Mouse (Mus musculus): ENCODE data around the gene Neu1. TPM values are rescaled to one million over a fixed set of nuclear protein-coding genes. Genes with fewer than 3 reads are reported as not detected.
"Not testable (repeated sequence)": the region's sequence is repeated elsewhere in the genome, so short reads cannot be mapped to it uniquely, and the experiment has no call there.

Neu1 gene
- total and polyA plus RNA-seq, 3 experiments: 14.5 to 22.0 (median 14.5) TPM

GRCm38 (mm10) chr17:34960702-34961493 lies 29.8 kb downstream of the Neu1 start:
- peak overlapping the region; percentile 100 for H3K27ac ChIP-seq

DNA sequence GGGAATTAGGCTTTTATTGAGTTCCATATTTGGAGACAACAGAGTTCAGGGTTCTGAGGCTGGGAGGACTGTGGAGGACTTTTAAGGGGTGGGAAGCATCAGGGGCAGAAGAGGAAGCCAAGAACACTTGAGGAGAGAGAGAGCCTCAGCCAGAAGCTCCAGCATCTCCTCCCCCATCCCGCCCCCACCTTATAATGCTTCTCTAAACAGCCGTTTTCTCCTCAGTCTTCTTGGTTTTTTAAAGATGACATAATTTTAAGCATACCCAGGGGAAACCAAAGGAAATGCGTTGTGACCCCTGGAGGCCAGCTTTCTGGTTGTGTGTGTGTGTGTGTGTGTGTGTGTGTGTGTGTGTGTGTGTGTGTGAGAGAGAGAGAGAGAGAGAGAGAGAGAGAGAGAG lies 31.1 kb downstream of the Neu1 start:
- intact Hi-C loops (cut with DNase I): no loop called here

More at GRCm38 (mm10) chr17:34960702-34961493, 29.8 kb downstream of the Neu1 start:
- no peak overlapping the region for H3K9ac ChIP-seq (ENCODE audit: low read depth, low read length)
- no peak overlapping the region for H3K4me3 ChIP-seq
- TF ChIP-seq CTCF (IDR thresholded peaks at IDR 0.05) (no peak), POLR2A (IDR thresholded peaks at IDR 0.05; ENCODE audit: insufficient read depth, low read depth, low read length) (no peak), EP300 (IDR thresholded peaks at IDR 0.05; ENCODE audit: insufficient read depth, low read depth, low read length) (no peak)
- no peaks in the 10 kb centered on the region; the same call in 1 of the 2 replicates for H3K36me3 ChIP-seq (ENCODE audit: control insufficient read depth, insufficient read depth, low read length)
- no peak for DNase-seq
- H3K4me1 ChIP-seq (ENCODE audit: control insufficient read depth, insufficient read depth, low read length): peaks cover 5% of the 10 kb centered on the region
- H3K27me3 ChIP-seq (ENCODE audit: control insufficient read depth, insufficient read depth, low read length): no peaks in the 10 kb centered on the region
- H3K79me2 ChIP-seq (replicated peaks; ENCODE audit: control insufficient read depth, insufficient read depth, low read length): no peaks in the 10 kb centered on the region
- intact Hi-C loops (cut with DNase I): no loop called here

DNA sequence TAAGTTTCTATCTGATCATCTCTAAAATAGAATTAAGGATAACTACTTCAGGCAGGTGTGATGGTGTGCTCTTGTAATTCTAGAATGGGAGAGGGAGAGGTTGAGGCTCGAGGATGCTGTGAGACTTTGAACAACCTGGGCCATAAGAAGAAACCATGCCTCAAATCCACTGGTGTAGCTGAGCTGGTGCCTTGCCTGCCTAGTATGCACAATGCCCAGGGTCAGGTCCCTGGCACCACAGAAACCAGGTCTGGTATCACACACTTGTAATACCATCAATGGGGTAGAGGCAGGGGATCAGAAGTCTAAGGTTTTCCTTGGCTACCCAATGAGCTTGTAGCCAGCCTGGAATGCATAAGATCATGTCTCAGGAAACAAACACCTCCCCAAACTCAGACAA lies 31.8 kb downstream of the Neu1 start:
- no peak overlapping the region for H3K4me3 ChIP-seq
- no peaks in the 10 kb centered on the region for H3K27me3 ChIP-seq (ENCODE audit: control insufficient read depth, insufficient read depth, low read length)
- no peaks in the 10 kb centered on the region; the same call in 1 of the 2 replicates for H3K36me3 ChIP-seq (ENCODE audit: control insufficient read depth, insufficient read depth, low read length)
- intact Hi-C loops (cut with DNase I): no loop called here
- TF ChIP-seq EP300 (IDR thresholded peaks at IDR 0.05; ENCODE audit: insufficient read depth, low read depth, low read length) (no peak), POLR2A (IDR thresholded peaks at IDR 0.05; ENCODE audit: insufficient read depth, low read depth, low read length) (no peak), CTCF (IDR thresholded peaks at IDR 0.05) (no peak)
- DNase-seq: no peak
- H3K27ac ChIP-seq: no peak overlapping the region; the same call in 1 of the 2 replicates
- H3K9ac ChIP-seq (ENCODE audit: low read depth, low read length): no peak overlapping the region
- H3K79me2 ChIP-seq (replicated peaks; ENCODE audit: control insufficient read depth, insufficient read depth, low read length): no peaks in the 10 kb centered on the region
- 75% methylated on average over 1 of the region's 1 CpGs for WGBS
- H3K4me1 ChIP-seq (ENCODE audit: control insufficient read depth, insufficient read depth, low read length): peaks cover 5% of the 10 kb centered on the region

More for the DNA sequence above, 31.1 kb downstream of the Neu1 start:
- peak overlapping the region; percentile 45 for H3K27ac ChIP-seq
- H3K4me3 ChIP-seq: no peak overlapping the region
- DNase-seq: peak in 1 of 2 experiments; percentile 25
- no peaks in the 10 kb centered on the region for H3K79me2 ChIP-seq (replicated peaks; ENCODE audit: control insufficient read depth, insufficient read depth, low read length)
- no peaks in the 10 kb centered on the region for H3K27me3 ChIP-seq (ENCODE audit: control insufficient read depth, insufficient read depth, low read length)
- no peaks in the 10 kb centered on the region; the same call in 1 of the 2 replicates for H3K36me3 ChIP-seq (ENCODE audit: control insufficient read depth, insufficient read depth, low read length)
- 13% methylated on average over 3 of the region's 3 CpGs for WGBS
- H3K4me1 ChIP-seq (ENCODE audit: control insufficient read depth, insufficient read depth, low read length): peaks cover 5% of the 10 kb centered on the region
- TF ChIP-seq CTCF (IDR thresholded peaks at IDR 0.05): no peak
- TF ChIP-seq EP300 (IDR thresholded peaks at IDR 0.05; ENCODE audit: insufficient read depth, low read depth, low read length): no peak
- TF ChIP-seq POLR2A (IDR thresholded peaks at IDR 0.05; ENCODE audit: insufficient read depth, low read depth, low read length): no peak
- no peak overlapping the region for H3K9ac ChIP-seq (ENCODE audit: low read depth, low read length)

- H3K4me3 ChIP-seq: no peak overlapping the region
- no peaks in the 10 kb centered on the region for H3K27me3 ChIP-seq (ENCODE audit: control insufficient read depth, insufficient read depth, low read length)
- H3K79me2 ChIP-seq (replicated peaks; ENCODE audit: control insufficient read depth, insufficient read depth, low read length): no peaks in the 10 kb centered on the region
- H3K36me3 ChIP-seq (ENCODE audit: control insufficient read depth, insufficient read depth, low read length): no peaks in the 10 kb centered on the region; the same call in 1 of the 2 replicates
- peaks cover 5% of the 10 kb centered on the region for H3K4me1 ChIP-seq (ENCODE audit: control insufficient read depth, insufficient read depth, low read length)
- no peak overlapping the region; the same call in 1 of the 2 replicates for H3K27ac ChIP-seq
- H3K9ac ChIP-seq (ENCODE audit: low read depth, low read length): no peak overlapping the region
- DNase-seq: no peak
- WGBS: 57% methylated on average over 1 of the region's 1 CpGs
- TF ChIP-seq CTCF (IDR thresholded peaks at IDR 0.05) (no peak), EP300 (IDR thresholded peaks at IDR 0.05; ENCODE audit: insufficient read depth, low read depth, low read length) (no peak), POLR2A (IDR thresholded peaks at IDR 0.05; ENCODE audit: insufficient read depth, low read depth, low read length) (no peak)
- intact Hi-C loops (cut with DNase I): no loop called here
Measured at GRCm38 (mm10) chr17:34964640-34965049, 33.6 kb downstream of the Neu1 start.

GRCm38 (mm10) chr17:34965627-34966026 lies 34.6 kb downstream of the Neu1 start:
- intact Hi-C loops (cut with DNase I): no loop called here
- peak overlapping the region; percentile 54 for H3K27ac ChIP-seq
- H3K27me3 ChIP-seq (ENCODE audit: control insufficient read depth, insufficient read depth, low read length): no peaks in the 10 kb centered on the region
- H3K36me3 ChIP-seq (ENCODE audit: control insufficient read depth, insufficient read depth, low read length): no peaks in the 10 kb centered on the region
- H3K4me1 ChIP-seq (ENCODE audit: control insufficient read depth, insufficient read depth, low read length): peaks cover 4% of the 10 kb centered on the region
- no peak for DNase-seq
- H3K79me2 ChIP-seq (replicated peaks; ENCODE audit: control insufficient read depth, insufficient read depth, low read length): no peaks in the 10 kb centered on the region
- H3K4me3 ChIP-seq: no peak overlapping the region
- no peak overlapping the region for H3K9ac ChIP-seq (ENCODE audit: low read depth, low read length)
- TF ChIP-seq EP300 (IDR thresholded peaks at IDR 0.05; ENCODE audit: insufficient read depth, low read depth, low read length) (no peak), CTCF (IDR thresholded peaks at IDR 0.05) (no peak), POLR2A (IDR thresholded peaks at IDR 0.05; ENCODE audit: insufficient read depth, low read depth, low read length) (no peak)
- WGBS: 41% methylated on average over 5 of the region's 5 CpGs

DNA sequence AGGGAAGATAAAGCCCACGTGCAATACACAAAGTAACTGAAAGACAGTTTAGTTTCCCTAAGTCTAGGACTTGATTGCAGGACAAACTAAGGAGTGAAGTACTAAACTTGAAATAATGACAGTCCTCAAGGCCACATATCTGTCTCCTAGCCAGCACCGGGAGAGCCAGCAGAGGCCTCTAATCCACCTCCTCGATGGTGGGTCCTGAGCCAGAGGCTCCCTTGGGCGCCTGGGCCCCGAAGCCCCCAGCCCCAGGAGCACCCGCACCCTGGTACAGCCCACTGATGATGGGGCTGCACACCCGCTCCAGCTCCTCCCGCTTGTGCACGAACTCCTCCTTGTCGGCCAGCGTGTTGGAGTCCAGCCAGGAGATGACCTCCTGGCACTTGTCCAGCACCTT lies 38.8 kb downstream of the Neu1 start, which contains the start of gene Gm20481:
Gene Gm20481, plus strand, starts transcription at position 91 of the 400 bp plus-strand sequence.
- not testable (repeated sequence) for DNase-seq; H3K27me3 ChIP-seq (ENCODE audit: control insufficient read depth, insufficient read depth, low read length); H3K27ac ChIP-seq; H3K36me3 ChIP-seq (ENCODE audit: control insufficient read depth, insufficient read depth, low read length); H3K79me2 ChIP-seq (replicated peaks; ENCODE audit: control insufficient read depth, insufficient read depth, low read length); H3K4me1 ChIP-seq (ENCODE audit: control insufficient read depth, insufficient read depth, low read length); H3K4me3 ChIP-seq; H3K9ac ChIP-seq (ENCODE audit: low read depth, low read length)
- intact Hi-C loops (cut with DNase I): loop anchor here (10.0 kb wide), 1 partner anchor 1305 kb away; the partner anchor contains the start of gene Trim39
- WGBS: 50% methylated on average over 8 of the region's 11 CpGs

DNA sequence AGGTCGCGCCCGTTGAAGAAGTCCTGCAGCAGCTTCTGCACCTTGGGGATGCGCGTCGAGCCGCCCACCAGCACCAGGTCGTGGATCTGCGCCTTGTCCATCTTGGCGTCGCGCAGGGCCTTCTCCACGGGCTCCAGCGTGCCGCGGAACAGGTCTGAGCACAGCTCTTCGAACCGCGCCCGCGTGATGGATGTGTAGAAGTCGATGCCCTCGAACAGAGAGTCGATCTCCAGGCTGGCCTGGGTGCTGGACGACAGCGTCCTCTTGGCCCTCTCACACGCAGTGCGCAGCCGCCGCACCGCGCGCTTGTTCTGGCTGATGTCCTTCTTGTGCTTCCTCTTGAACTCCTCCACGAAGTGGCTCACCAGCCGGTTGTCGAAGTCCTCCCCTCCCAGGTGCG lies 39.8 kb downstream of the Neu1 start:
- H3K4me1 ChIP-seq (ENCODE audit: control insufficient read depth, insufficient read depth, low read length); H3K4me3 ChIP-seq; H3K79me2 ChIP-seq (replicated peaks; ENCODE audit: control insufficient read depth, insufficient read depth, low read length); H3K36me3 ChIP-seq (ENCODE audit: control insufficient read depth, insufficient read depth, low read length); H3K9ac ChIP-seq (ENCODE audit: low read depth, low read length); DNase-seq; H3K27ac ChIP-seq; H3K27me3 ChIP-seq (ENCODE audit: control insufficient read depth, insufficient read depth, low read length): not testable (repeated sequence)
- intact Hi-C loops (cut with DNase I): loop anchor here (10.0 kb wide), 1 partner anchor 1304 kb away; the partner anchor contains the start of gene Trim39
- WGBS: 26% methylated on average over 20 of the region's 37 CpGs

GRCm38 (mm10) chr17:34971694-34972068 lies 40.6 kb downstream of the Neu1 start:
- Histone ChIP-seq H3K4me3 (peak overlapping the region; percentile 41), H3K9ac (ENCODE audit: low read depth, low read length) (peak overlapping the region; percentile 79), H3K27ac (peak overlapping the region; percentile 96)
- WGBS: 3% methylated on average over 28 of the region's 43 CpGs
- DNase-seq; H3K27me3 ChIP-seq (ENCODE audit: control insufficient read depth, insufficient read depth, low read length); H3K36me3 ChIP-seq (ENCODE audit: control insufficient read depth, insufficient read depth, low read length); H3K79me2 ChIP-seq (replicated peaks; ENCODE audit: control insufficient read depth, insufficient read depth, low read length); H3K4me1 ChIP-seq (ENCODE audit: control insufficient read depth, insufficient read depth, low read length): not testable (repeated sequence)
- intact Hi-C loops (cut with DNase I): loop anchor here (10.0 kb wide), 1 partner anchor 1303 kb away; the partner anchor contains the start of gene Trim39
